Mouse (Mus musculus) Patski (cell line): ENCODE measurements around the gene Fbxl8. TPM values are rescaled to one million over a fixed set of nuclear protein-coding genes. Genes with fewer than 3 reads are reported as not detected.

Experiments
- ATAC-seq: fragments of 100-300 bp; one replicate; pipeline ENCODE4 v1.8.0; 2021
- CTCF ChIA-PET: fragments of 350-600 bp; sonication (Branson Sonifier 250); formaldehyde crosslinking; loops from one replicate; lab custom pipeline; 2022; ENCODE audit warnings: inconsistent platforms; lab: Charles Lee
- POLR2A ChIA-PET: fragments of 350-600 bp; sonication (Branson Sonifier 250); formaldehyde crosslinking; loops from one replicate; lab custom pipeline; 2022; ENCODE audit warnings: antibody characterized with exemption, inconsistent platforms; lab: Charles Lee
- DNase-seq: peaks from one replicate; pipeline ENCODE4 v3.0.0-alpha.2; 2011; ENCODE audit warnings: low read depth, low spot score
- H3K27me3 ChIP-seq: fragments of 371-371 bp; one replicate; pipeline ENCODE4 v1.5.1; 2021
- CTCF ChIP-seq: fragments of 100-300 bp; IDR thresholded peaks from one replicate; pipeline ENCODE4 v1.5.1; 2021
- in situ Hi-C: fragments of 300-500 bp; cut with MboI; formaldehyde crosslinking; loops from 3 replicates; pipeline ENCODE4 v1.11.1; 2018; ENCODE audit warnings: low pct_unique_long_range_greater_than_20kb, mixed read lengths
- polyA plus RNA-seq: library from polyadenylated mRNA; unstranded; gene quantifications from one replicate; pipeline ENCODE4 v1.2.3, GENCODE M21; 2021

The Fbxl8 gene
- polyA plus RNA-seq, 1 experiment from 2014 or later, result 12.6 TPM

DNA sequence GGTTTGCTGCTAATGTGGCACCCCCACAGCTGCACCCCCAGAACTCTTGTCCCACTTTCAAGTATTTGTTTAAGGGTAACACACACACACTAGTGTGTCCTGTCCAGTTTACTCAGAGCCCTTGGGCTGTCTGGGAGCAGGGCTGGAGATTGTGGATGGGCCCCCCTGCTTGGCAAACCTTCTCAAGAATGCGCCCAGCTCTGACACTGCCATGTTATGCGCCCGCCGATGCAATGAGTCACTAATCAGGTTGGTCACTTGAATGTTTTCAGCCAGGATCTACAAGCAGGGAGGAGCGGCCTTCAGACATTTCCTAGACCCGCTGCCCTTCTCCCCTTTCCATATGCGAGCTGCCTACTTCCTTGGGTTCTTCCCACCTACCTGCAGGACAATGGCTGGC is 28.0 kb downstream of the Fbxl8 start:
- no peaks in the 10 kb centered on the region for H3K27me3 ChIP-seq
- ChIA-PET POLR2A (interaction anchor here (0.9 kb wide), 1 partner anchor 64 kb away, joined by 3 read pairs; no protein-coding TSS in a partner anchor), CTCF (interaction anchor here (1.2 kb wide), 1 partner anchor 171 kb away, joined by 3 read pairs; no protein-coding TSS in a partner anchor)
- in situ Hi-C loops, result loop anchor here (10.0 kb wide), 1 partner anchor 658 kb away; the partner anchor contains the start of gene Rrad
- DNase-seq (no peak), ATAC-seq (peak; percentile 61)
- TF ChIP-seq CTCF, result no peak

DNA sequence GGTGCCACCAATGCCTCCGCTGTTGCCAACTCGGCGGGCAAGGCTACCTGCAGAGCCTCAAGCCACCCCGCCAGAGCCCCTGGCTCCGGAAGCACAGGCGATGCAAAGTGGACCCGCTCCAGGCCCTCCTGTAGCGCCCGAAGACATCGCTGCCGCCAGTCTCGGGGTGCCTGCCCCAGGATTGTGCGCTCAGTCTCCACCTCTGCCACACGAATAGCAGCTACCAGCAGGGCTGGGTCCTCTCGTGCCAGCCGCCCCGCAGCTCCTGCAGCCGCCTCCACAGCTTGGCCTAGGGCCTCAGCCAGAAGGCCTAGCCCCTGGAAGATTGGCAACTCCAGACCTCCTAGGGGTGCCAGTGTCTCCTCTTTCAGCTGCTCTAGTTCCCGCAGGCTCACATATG is 29.0 kb downstream of the Fbxl8 start:
- ChIA-PET POLR2A (no interaction called here), CTCF (interaction anchor here (0.9 kb wide), 1 partner anchor 142 kb away, joined by 3 read pairs; no protein-coding TSS in a partner anchor)
- no peaks in the 10 kb centered on the region for H3K27me3 ChIP-seq
- no peak for ATAC-seq
- in situ Hi-C loops, result loop anchor here (10.0 kb wide), 1 partner anchor 659 kb away; the partner anchor contains the start of gene Rrad
- no peak for TF ChIP-seq CTCF
- DNase-seq, result no peak

DNA sequence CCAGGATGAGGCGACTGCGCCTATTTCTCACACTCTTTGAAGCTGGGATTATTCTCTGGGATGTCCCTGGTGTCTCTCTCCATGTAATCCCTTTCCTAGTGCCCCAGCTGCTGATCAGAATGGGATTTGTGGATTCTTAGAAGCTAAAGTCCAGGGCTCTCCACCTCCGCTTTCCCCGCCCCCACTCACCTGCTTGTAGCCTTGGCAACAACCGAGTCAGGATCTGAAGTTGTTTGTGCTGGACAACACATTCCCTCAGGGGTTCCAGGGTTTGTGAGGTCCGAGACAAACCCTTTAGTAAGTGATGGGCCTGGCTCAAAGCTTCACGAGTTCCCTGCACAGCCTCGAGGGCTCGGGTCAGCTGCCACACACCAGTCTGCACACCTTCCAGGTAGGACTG is 30.3 kb downstream of the Fbxl8 start:
- CTCF ChIA-PET, result interaction anchor here (1.4 to 1.7 kb wide), 2 partner anchors 15 to 174 kb away, joined by 3 to 4 read pairs; no protein-coding TSS in a partner anchor
- ATAC-seq (no peak), DNase-seq (no peak)
- H3K27me3 ChIP-seq, result no peaks in the 10 kb centered on the region
- POLR2A ChIA-PET, result no interaction called here
- in situ Hi-C loops, result loop anchor here (10.0 kb wide), 1 partner anchor 660 kb away; the partner anchor contains the start of gene Rrad
- no peak for TF ChIP-seq CTCF

DNA sequence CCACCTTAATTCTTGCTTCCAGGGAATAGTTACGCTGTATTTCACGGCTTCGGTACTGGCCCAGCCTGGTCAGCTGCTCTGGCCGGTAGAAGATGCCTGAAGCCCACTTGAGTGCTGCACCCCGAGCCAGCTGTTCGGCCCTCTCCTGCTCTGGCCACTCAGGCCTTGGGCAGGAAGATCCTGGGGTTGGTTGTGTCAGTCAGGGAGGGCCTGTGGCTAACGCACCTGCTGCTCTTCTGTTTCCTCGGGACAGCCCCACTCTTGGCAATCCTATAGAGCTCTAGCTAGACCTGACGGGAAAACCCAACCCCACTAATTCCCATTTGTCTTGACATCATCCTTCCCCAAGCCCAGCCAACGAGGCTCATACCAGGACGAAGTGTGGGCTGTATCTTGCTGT is 30.8 kb downstream of the Fbxl8 start:
- ChIA-PET CTCF (interaction anchor here (1.4 to 1.7 kb wide), 2 partner anchors 15 to 175 kb away, joined by 3 to 4 read pairs; no protein-coding TSS in a partner anchor), POLR2A (no interaction called here)
- no peaks in the 10 kb centered on the region for H3K27me3 ChIP-seq
- DNase-seq (no peak), ATAC-seq (no peak)
- TF ChIP-seq CTCF, result no peak
- in situ Hi-C loops, result loop anchor here (10.0 kb wide), 1 partner anchor 660 kb away; the partner anchor contains the start of gene Rrad

- ATAC-seq, result no peak
- no peak for TF ChIP-seq CTCF
- H3K27me3 ChIP-seq, result no peaks in the 10 kb centered on the region
- ChIA-PET POLR2A (no interaction called here), CTCF (interaction anchor here (0.8 to 1.7 kb wide), 4 partner anchors 16 to 175 kb away, joined by 3 to 5 read pairs (median 4); partner anchors contain the start of gene D230025D16Rik)
- no peak for DNase-seq
- in situ Hi-C loops, result loop anchor here (10.0 kb wide), 1 partner anchor 661 kb away; the partner anchor contains the start of gene Rrad
Observed at GRCm38 (mm10) chr8:105295895-105296573, 31.6 kb downstream of the Fbxl8 start, which contains the start of gene Exoc3l. Gene Exoc3l (minus strand): TSS chr8:105296101.

DNA sequence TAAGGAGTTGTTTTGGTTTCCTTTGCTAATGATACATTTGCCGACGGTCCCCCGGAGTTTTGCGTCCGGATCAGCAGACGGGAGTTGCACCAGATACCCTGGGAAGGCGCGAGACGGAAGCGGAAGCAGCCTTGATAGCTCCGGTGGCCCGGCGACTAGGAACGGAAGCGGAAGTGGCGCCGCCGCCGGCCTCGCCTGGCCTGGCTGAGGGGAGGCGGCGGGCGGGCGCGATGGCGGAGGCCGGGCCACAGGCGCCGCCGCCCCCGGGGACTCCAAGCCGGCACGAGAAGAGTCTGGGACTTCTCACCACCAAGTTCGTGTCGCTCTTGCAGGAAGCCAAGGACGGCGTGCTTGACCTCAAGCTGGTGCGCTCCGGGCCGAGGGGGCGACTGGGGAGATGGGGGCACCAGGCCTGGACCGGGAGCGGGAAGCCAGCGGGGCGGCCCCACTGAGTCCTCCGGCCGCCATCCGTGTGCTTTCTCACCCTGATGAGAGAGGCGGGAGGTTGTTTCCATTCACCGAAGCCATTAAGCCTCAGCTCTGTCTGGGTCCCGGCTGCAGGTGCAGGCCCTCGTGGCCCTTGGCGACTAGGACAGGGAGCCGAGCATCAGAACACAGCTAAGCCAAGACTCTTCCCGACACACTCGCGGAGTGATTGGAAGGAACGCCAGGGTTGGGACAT is 33.2 kb downstream of the Fbxl8 start, which contains the start of gene E2f4:
TSS of gene E2f4 (plus strand) at position 153 of the 682 bp plus-strand sequence.
- ATAC-seq (peak; percentile 84), DNase-seq (no peak)
- H3K27me3 ChIP-seq, result no peaks in the 10 kb centered on the region
- ChIA-PET CTCF (no interaction called here), POLR2A (interaction anchor here (1.1 to 2.0 kb wide), 3 partner anchors 11 to 49 kb away, joined by 3 to 7 read pairs (median 4); no protein-coding TSS in a partner anchor)
- TF ChIP-seq CTCF, result no peak
- in situ Hi-C loops, result loop anchor here (10.0 kb wide), 1 partner anchor 663 kb away; the partner anchor contains the start of gene Rrad

DNA sequence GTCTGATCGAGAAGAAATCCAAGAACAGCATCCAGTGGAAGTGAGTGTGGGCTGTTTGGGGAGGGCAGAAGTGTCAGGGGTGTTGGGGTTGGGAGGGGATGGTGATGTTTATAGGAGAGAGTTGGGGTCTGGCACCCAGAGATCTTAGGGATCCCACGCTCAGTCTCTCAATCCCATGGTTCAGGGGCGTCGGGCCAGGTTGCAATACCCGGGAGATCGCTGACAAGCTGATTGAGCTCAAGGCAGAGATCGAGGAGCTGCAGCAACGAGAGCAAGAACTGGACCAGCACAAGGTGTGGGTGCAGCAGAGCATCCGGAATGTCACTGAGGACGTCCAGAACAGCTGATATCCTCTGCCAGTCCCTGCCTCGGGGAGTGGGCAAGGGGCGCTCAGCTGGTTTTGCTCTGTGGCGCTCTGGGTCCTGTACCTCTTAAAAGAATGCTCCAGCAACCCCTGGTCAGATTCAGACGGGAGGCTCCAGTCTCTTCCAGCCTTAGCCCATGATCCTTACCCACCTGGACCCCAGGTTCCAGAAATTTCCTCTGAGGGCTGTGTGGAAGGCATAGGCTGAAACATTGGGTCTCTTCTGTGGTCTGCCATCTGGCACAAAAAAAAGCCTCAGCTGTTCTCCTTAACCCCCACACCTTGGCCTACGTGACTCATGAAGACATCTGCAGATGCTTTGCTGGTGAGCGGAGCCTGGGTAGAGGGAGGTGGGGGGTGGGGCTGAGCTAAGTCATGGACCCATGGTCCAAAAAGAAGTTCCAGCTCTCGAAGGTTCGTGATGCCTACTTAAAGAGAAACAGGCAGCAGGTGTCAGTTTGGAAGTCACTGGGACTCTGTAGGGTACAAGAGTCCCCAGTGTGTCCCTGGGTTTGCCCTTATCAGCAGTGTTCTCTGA is 34.2 kb downstream of the Fbxl8 start:
- no peak for TF ChIP-seq CTCF
- in situ Hi-C loops, result loop anchor here (10.0 kb wide), 1 partner anchor 664 kb away; the partner anchor contains the start of gene Rrad
- POLR2A ChIA-PET, result interaction anchor here (2.0 kb wide), 1 partner anchor 28 kb away, joined by 7 read pairs; no protein-coding TSS in a partner anchor

GRCm38 (mm10) chr8:105299962-105300361 is 35.5 kb downstream of the Fbxl8 start:
- ChIA-PET POLR2A (no interaction called here), CTCF (no interaction called here)
- TF ChIP-seq CTCF, result no peak
- no peaks in the 10 kb centered on the region for H3K27me3 ChIP-seq
- DNase-seq (no peak), ATAC-seq (no peak)
- in situ Hi-C loops, result loop anchor here (10.0 kb wide), 1 partner anchor 665 kb away; the partner anchor contains the start of gene Rrad

More for the DNA sequence above, 34.2 kb downstream of the Fbxl8 start:
- H3K27me3 ChIP-seq, result no peaks in the 10 kb centered on the region
- CTCF ChIA-PET, result no interaction called here
- ATAC-seq (no peak), DNase-seq (no peak)

DNA sequence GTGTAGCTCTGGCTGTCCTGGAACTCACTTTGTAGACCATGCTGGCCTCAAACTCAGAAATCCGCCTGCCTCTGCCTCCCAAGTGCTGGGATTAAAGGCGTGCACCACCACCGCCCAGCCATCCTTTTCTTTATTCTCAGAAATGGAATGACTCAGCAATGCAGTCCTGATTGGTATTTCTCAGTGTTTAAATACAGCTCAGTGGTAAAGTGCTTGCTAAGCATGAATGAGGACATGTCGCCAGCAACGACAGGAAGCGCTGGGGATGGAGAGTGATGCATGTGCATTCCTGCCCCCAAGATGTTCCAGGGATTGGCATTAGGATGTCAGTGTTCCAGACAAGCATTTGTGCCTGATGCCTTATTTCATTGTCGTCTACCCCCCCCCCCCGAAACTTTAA is 38.9 kb downstream of the Fbxl8 start:
- ChIA-PET CTCF (interaction anchor here (1.6 kb wide), 1 partner anchor 13 kb away, joined by 3 read pairs; no protein-coding TSS in a partner anchor), POLR2A (interaction anchor here (1.5 to 1.8 kb wide), 2 partner anchors 13 to 20 kb away, joined by 5 to 6 read pairs; partner anchors contain the start of gene 4931428F04Rik)
- DNase-seq (no peak), ATAC-seq (no peak)
- in situ Hi-C loops, result no loop called here
- H3K27me3 ChIP-seq, result no peaks in the 10 kb centered on the region
- TF ChIP-seq CTCF, result no peak
